Mouse (Mus musculus) midbrain, embryonic 11.5 days (tissue): Measurements from ENCODE around the gene Syne1. TPM values are rescaled to one million over a fixed set of nuclear protein-coding genes. Genes with fewer than 3 reads are reported as not detected.

Experiments
- ATAC-seq: fragments of 200-750 bp; cut with Nextera tagmentation; 2 replicates; pipeline ENCODE4 v1.8.0; 2017; ENCODE audit warnings: moderate TSS enrichment, moderate library complexity; ENCODE audit not compliant: low FRiP score
- DNase-seq: peaks from one replicate; pipeline ENCODE4 v3.0.0; 2015; ENCODE audit warnings: low spot score; ENCODE audit errors: missing footprints
- H3K27ac ChIP-seq: fragments of 300-500 bp; sonication (generic); 2 replicates; pipeline ENCODE4 v1.5.1; 2014; ENCODE audit warnings: low read depth, low read length
- H3K27me3 ChIP-seq: fragments of 300-500 bp; sonication (generic); 2 replicates; pipeline ENCODE4 v1.6.1; 2014; ENCODE audit warnings: mild to moderate bottlenecking, low read length, moderate library complexity, mixed read lengths; ENCODE audit not compliant: control insufficient read depth, insufficient read depth
- H3K36me3 ChIP-seq: fragments of 300-500 bp; sonication (generic); 2 replicates; pipeline ENCODE4 v1.6.1; 2014; ENCODE audit warnings: mild to moderate bottlenecking, low read length, moderate library complexity, mixed read lengths; ENCODE audit not compliant: control insufficient read depth, insufficient read depth
- H3K4me1 ChIP-seq: fragments of 300-500 bp; sonication (generic); 2 replicates; pipeline ENCODE4 v1.6.1; 2014; ENCODE audit warnings: low read length; ENCODE audit not compliant: control insufficient read depth, insufficient read depth
- H3K4me2 ChIP-seq: fragments of 300-500 bp; sonication (generic); 2 replicates; pipeline ENCODE4 v1.6.1; 2014; ENCODE audit warnings: mild to moderate bottlenecking, moderate library complexity
- H3K4me3 ChIP-seq: fragments of 300-500 bp; sonication (generic); 2 replicates; pipeline ENCODE4 v1.5.1; 2014; ENCODE audit warnings: low read depth, low read length
- H3K9ac ChIP-seq: fragments of 300-500 bp; sonication (generic); 2 replicates; pipeline ENCODE4 v1.6.1; 2014; ENCODE audit warnings: low read length
- H3K9me3 ChIP-seq: fragments of 300-500 bp; sonication (generic); 2 replicates; pipeline ENCODE4 v1.6.1; 2016; ENCODE audit warnings: low read length; ENCODE audit not compliant: control insufficient read depth
- WGBS: fragments of 180-500 bp; shearing (Covaris S2); extraction: QIAGEN DNeasy Blood & Tissue Kit; methylation state at CpG from one replicate; pipeline ENCODE4 v1.1.7; 2014; 5-methylcytosine and 5-hydroxymethylcytosine counted together
- polyA plus RNA-seq: library from polyadenylated mRNA; unstranded; fragments of >200 nt; fragmentation: Nextera tagmentation; extraction: Ambion mirVana; gene quantifications from 2 replicates; pipeline ENCODE4 v1.2.1, GENCODE M21; 2014

The Syne1 gene
- polyA plus RNA-seq, 1 experiment from 2014 or later: 2.9 TPM

GRCm38 (mm10) chr10:5181771-5182176 lies 369.5 kb downstream of the Syne1 start:
- ATAC-seq (no peak), DNase-seq (no peak)
- H3K9me3 ChIP-seq: no peaks in the 10 kb centered on the region
- H3K4me1 ChIP-seq: no peaks in the 10 kb centered on the region
- no peak overlapping the region for H3K27ac ChIP-seq
- no peak overlapping the region for H3K4me2 ChIP-seq
- no peaks in the 10 kb centered on the region for H3K27me3 ChIP-seq
- no peak overlapping the region for H3K4me3 ChIP-seq
- no peak overlapping the region for H3K9ac ChIP-seq
- WGBS: 78% methylated on average over 4 of the region's 4 CpGs
- no peaks in the 10 kb centered on the region for H3K36me3 ChIP-seq

- 86% methylated on average over 3 of the region's 3 CpGs for WGBS
- ATAC-seq (no peak), DNase-seq (no peak)
- no peaks in the 10 kb centered on the region for H3K4me1 ChIP-seq
- no peak overlapping the region for H3K9ac ChIP-seq
- no peaks in the 10 kb centered on the region for H3K36me3 ChIP-seq
- H3K27ac ChIP-seq: no peak overlapping the region
- no peaks in the 10 kb centered on the region for H3K9me3 ChIP-seq
- no peak overlapping the region for H3K4me3 ChIP-seq
- no peaks in the 10 kb centered on the region for H3K27me3 ChIP-seq
- H3K4me2 ChIP-seq: no peak overlapping the region
Observed at GRCm38 (mm10) chr10:5179891-5180290, 371.4 kb downstream of the Syne1 start.

DNA sequence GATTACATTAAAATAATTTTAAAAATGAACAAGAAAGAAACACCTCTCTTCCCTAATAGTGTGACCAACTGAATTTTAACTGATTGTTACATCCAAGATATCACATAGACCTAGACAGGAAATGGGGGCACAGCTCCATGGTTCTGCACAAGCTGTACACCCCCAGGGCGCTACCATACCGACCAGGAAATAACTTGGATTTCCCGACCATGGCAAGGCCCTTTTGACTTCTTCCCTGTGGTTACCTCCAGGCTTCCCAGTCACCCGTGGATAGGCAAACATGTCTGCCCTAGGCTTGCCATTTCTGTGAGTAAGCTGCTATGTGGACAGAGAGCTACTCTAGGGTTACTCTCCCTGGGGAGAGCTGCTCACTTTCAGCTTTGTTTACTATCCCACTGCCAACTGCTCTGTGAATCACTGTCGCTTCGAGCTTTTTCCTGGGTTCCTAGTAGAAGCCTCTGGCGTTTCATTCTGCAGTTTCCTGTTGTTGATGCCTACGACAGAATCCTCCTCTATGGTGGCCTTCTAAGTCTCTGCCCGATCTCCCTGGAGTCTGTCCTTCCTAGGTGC lies 373.8 kb downstream of the Syne1 start:
- Histone ChIP-seq H3K4me3 (no peak overlapping the region), H3K27me3 (no peaks in the 10 kb centered on the region), H3K4me1 (no peaks in the 10 kb centered on the region), H3K27ac (no peak overlapping the region), H3K9ac (no peak overlapping the region), H3K4me2 (no peak overlapping the region), H3K9me3 (no peaks in the 10 kb centered on the region), H3K36me3 (no peaks in the 10 kb centered on the region)
- no peak for DNase-seq
- WGBS: 72% methylated on average over 9 of the region's 9 CpGs
- ATAC-seq: no peak

DNA sequence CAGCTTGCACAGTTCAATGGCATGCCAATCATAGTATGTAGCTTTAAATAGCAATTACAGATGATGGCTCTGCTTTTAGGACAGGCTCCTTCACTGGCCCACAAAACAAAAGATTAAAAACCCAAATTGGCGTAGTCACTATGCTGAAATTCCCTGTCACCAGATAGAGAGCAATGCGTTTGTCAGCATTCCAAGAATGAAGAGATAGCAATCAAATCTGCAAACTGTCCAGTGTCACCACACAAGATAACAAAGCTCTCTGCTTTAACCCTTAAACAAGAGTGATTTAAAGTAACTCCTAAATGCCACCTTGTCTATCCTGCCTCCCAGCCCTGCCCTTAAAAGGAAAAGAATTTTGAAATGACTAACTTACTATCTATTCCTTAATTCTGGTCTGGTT lies 374.9 kb downstream of the Syne1 start:
- 83% methylated on average over 2 of the region's 2 CpGs for WGBS
- Histone ChIP-seq H3K9ac (no peak overlapping the region), H3K27ac (no peak overlapping the region), H3K4me2 (no peak overlapping the region), H3K4me3 (no peak overlapping the region), H3K9me3 (no peaks in the 10 kb centered on the region), H3K4me1 (no peaks in the 10 kb centered on the region), H3K36me3 (no peaks in the 10 kb centered on the region), H3K27me3 (no peaks in the 10 kb centered on the region)
- DNase-seq (no peak), ATAC-seq (no peak)

GRCm38 (mm10) chr10:5170425-5170824 lies 380.9 kb downstream of the Syne1 start:
- ATAC-seq (no peak), DNase-seq (no peak)
- no peak overlapping the region for H3K27ac ChIP-seq
- no peak overlapping the region for H3K9ac ChIP-seq
- no peaks in the 10 kb centered on the region for H3K27me3 ChIP-seq
- WGBS: 63% methylated on average over 1 of the region's 1 CpGs
- no peak overlapping the region for H3K4me3 ChIP-seq
- H3K4me1 ChIP-seq: no peaks in the 10 kb centered on the region
- no peaks in the 10 kb centered on the region for H3K36me3 ChIP-seq
- H3K9me3 ChIP-seq: no peaks in the 10 kb centered on the region
- no peak overlapping the region for H3K4me2 ChIP-seq

- no peak for ATAC-seq
- Histone ChIP-seq H3K27me3 (no peaks in the 10 kb centered on the region), H3K4me2 (no peak overlapping the region), H3K9ac (no peak overlapping the region), H3K4me3 (no peak overlapping the region), H3K4me1 (no peaks in the 10 kb centered on the region), H3K9me3 (no peaks in the 10 kb centered on the region), H3K36me3 (no peaks in the 10 kb centered on the region), H3K27ac (no peak overlapping the region)
- 87% methylated on average over 3 of the region's 3 CpGs for WGBS
- no peak for DNase-seq
Observed at GRCm38 (mm10) chr10:5167481-5167880, 383.8 kb downstream of the Syne1 start.

- no peak overlapping the region for H3K27ac ChIP-seq
Observed at GRCm38 (mm10) chr10:5165439-5165838, 385.8 kb downstream of the Syne1 start.

DNA sequence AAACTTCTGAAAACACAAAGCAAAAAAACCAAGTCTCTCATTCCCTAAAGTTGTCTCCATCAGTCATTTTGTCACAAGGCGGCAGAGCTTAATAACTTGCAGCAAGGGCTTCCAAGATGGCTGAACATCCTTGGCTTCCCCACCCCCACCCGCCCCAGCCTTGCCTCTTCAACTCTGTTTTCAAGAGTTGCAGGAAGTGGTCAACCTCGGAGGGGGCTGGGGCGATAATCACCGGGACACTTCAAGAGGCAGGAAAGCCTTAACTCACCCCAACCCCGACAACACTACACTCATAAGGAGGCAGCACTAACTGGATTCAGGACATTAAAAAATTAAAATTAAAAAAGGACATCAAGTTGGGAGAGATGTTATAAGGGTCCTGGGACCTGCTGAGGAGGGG lies 387.5 kb downstream of the Syne1 start:
- Histone ChIP-seq H3K9me3 (no peaks in the 10 kb centered on the region), H3K27me3 (no peaks in the 10 kb centered on the region), H3K9ac (no peak overlapping the region), H3K27ac (no peak overlapping the region), H3K4me3 (no peak overlapping the region), H3K4me2 (no peak overlapping the region), H3K4me1 (no peaks in the 10 kb centered on the region), H3K36me3 (no peaks in the 10 kb centered on the region)
- ATAC-seq: no peak
- WGBS: 79% methylated on average over 6 of the region's 6 CpGs
- no peak for DNase-seq

More at GRCm38 (mm10) chr10:5165439-5165838, 385.8 kb downstream of the Syne1 start:
- Histone ChIP-seq H3K9me3 (no peaks in the 10 kb centered on the region), H3K4me2 (no peak overlapping the region), H3K27me3 (no peaks in the 10 kb centered on the region), H3K4me3 (no peak overlapping the region), H3K4me1 (no peaks in the 10 kb centered on the region), H3K9ac (no peak overlapping the region), H3K36me3 (no peaks in the 10 kb centered on the region)
- ATAC-seq (no peak), DNase-seq (no peak)
- 83% methylated on average over 5 of the region's 5 CpGs for WGBS

GRCm38 (mm10) chr10:5163286-5163685 lies 388.0 kb downstream of the Syne1 start:
- H3K4me1 ChIP-seq: no peaks in the 10 kb centered on the region
- WGBS: 82% methylated on average over 3 of the region's 3 CpGs
- H3K4me2 ChIP-seq: no peak overlapping the region
- H3K36me3 ChIP-seq: no peaks in the 10 kb centered on the region
- no peak for ATAC-seq
- no peak overlapping the region for H3K4me3 ChIP-seq
- no peak overlapping the region for H3K9ac ChIP-seq
- H3K9me3 ChIP-seq: no peaks in the 10 kb centered on the region
- H3K27ac ChIP-seq: no peak overlapping the region
- no peaks in the 10 kb centered on the region for H3K27me3 ChIP-seq
- DNase-seq: no peak
